Mouse (Mus musculus) thymus, adult 2 months (tissue): ENCODE measurements around the gene Il1rl2.

Source experiments
- CTCF ChIP-seq: fragments of 200-500 bp; IDR thresholded peaks from 2 replicates; pipeline ENCODE4 v1.5.1; 2012; ENCODE audit warnings: mild to moderate bottlenecking, control low read depth, low read length, moderate library complexity, borderline replicate concordance; ENCODE audit not compliant: control insufficient read depth, poor library complexity, insufficient read depth; ENCODE audit errors: extremely low read depth
- POLR2A ChIP-seq: fragments of 200-500 bp; IDR thresholded peaks from 2 replicates; pipeline ENCODE4 v1.6.1; 2012; ENCODE audit warnings: mild to moderate bottlenecking, low read length, control low read depth, moderate library complexity; ENCODE audit not compliant: control insufficient read depth, poor library complexity, insufficient read depth; ENCODE audit errors: extremely low read depth

- TF ChIP-seq CTCF (no peak), POLR2A (no peak)
Measured at GRCm38 (mm10) chr1:40358771-40359181, 34.4 kb downstream of the Il1rl2 start.
